Mouse (Mus musculus): ENCODE results near the gene Gnaq. TPM values are rescaled to one million over a fixed set of nuclear protein-coding genes. Genes with fewer than 3 reads are reported as not detected.

Gene Gnaq
- polyA plus RNA-seq, 1 experiment from 2014 or later: 52.7 TPM

DNA sequence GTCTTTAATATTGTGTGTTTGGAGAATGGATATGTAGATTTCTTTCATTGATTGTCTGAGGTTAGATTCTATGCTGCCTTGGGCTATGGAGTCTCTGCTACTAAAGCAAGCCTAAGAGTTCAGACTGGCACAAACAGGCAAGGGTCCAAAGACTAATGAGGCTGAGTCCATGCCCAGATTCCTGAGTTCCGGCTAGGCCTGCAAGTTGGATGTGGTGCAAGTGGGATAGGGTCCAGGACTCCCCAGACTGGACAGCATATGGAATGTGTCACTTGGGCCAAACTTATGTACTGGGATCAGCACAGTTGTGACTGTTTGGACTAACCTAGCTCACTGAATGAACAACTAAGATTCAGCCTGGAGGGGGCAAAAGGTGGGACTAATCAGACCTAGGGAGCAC is 19.3 kb upstream of the Gnaq start:
- no peak overlapping the region for H3K4me2 ChIP-seq (ENCODE audit: low read length)
- H3K9ac ChIP-seq (replicated peaks; ENCODE audit: low read length): no peak overlapping the region
- 77% methylated on average over 1 of the region's 1 CpGs for WGBS
- DNase-seq: no peak
- no peak overlapping the region for H3K27ac ChIP-seq (replicated peaks; ENCODE audit: low read depth, low read length)
- no peak for ATAC-seq (ENCODE audit: low FRiP score, low TSS enrichment)
- H3K4me1 ChIP-seq (ENCODE audit: control insufficient read depth, insufficient read depth, low read length): no peaks in the 10 kb centered on the region
- no peak overlapping the region for H3K4me3 ChIP-seq (replicated peaks; ENCODE audit: low read depth, low read length)
- H3K36me3 ChIP-seq (ENCODE audit: control insufficient read depth, insufficient read depth, low read length): no peaks in the 10 kb centered on the region
- no peaks in the 10 kb centered on the region for H3K27me3 ChIP-seq (ENCODE audit: control insufficient read depth, insufficient read depth, low read length)
- no peaks in the 10 kb centered on the region for H3K9me3 ChIP-seq (ENCODE audit: control insufficient read depth, low read length)

DNA sequence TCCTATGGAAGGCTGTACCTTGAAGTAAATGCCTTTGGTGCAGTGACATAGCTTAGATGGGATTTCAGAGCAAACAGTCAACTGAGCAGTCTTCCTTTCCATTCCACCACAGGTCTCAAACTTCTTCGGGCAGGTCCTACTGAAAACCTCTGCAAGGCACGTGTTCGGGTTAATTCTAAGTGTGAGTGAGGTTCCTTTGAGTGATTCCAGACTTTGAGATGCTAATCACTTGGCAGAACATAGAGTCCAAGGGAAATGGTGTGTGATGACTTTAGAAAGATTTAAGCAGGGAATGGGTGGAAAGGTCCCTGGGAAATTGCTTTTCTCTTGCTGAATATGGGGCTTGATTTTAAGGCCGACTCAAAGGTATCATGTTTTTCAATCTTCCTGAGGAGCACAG is 14.2 kb upstream of the Gnaq start:
- H3K27me3 ChIP-seq (ENCODE audit: control insufficient read depth, insufficient read depth, low read length): no peaks in the 10 kb centered on the region
- H3K9me3 ChIP-seq (ENCODE audit: control insufficient read depth, low read length): no peaks in the 10 kb centered on the region
- H3K27ac ChIP-seq (replicated peaks; ENCODE audit: low read depth, low read length): no peak overlapping the region
- 82% methylated on average over 4 of the region's 4 CpGs for WGBS
- no peak overlapping the region for H3K9ac ChIP-seq (replicated peaks; ENCODE audit: low read length)
- no peaks in the 10 kb centered on the region for H3K36me3 ChIP-seq (ENCODE audit: control insufficient read depth, insufficient read depth, low read length)
- DNase-seq: no peak
- H3K4me3 ChIP-seq (replicated peaks; ENCODE audit: low read depth, low read length): no peak overlapping the region
- ATAC-seq (ENCODE audit: low FRiP score, low TSS enrichment): no peak
- H3K4me1 ChIP-seq (ENCODE audit: control insufficient read depth, insufficient read depth, low read length): no peaks in the 10 kb centered on the region
- no peak overlapping the region for H3K4me2 ChIP-seq (ENCODE audit: low read length)

DNA sequence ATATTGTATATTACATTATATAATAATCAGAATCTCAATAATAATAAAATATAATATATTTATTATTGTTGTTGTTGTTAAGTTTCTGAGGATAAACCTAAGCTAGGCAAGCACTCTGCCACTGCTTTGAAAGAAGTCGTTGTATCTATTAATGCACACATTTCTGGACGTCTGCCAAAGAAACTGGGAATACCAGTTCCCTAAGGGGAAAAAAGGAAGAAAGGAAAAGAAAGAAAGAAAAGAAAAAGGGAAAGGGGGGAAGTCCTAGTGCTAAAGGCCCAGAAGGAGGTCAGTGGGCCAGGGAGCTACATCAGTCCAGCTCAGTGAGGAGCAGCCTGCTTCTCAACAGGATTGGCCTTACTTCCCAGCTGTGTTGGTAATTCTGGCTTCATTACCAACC is 11.3 kb upstream of the Gnaq start:
- ATAC-seq (ENCODE audit: low FRiP score, low TSS enrichment): no peak
- 34% methylated on average over 2 of the region's 2 CpGs for WGBS
- Histone ChIP-seq H3K4me3 (replicated peaks; ENCODE audit: low read depth, low read length) (no peak overlapping the region), H3K36me3 (ENCODE audit: control insufficient read depth, insufficient read depth, low read length) (no peaks in the 10 kb centered on the region), H3K9ac (replicated peaks; ENCODE audit: low read length) (no peak overlapping the region), H3K27ac (replicated peaks; ENCODE audit: low read depth, low read length) (no peak overlapping the region), H3K4me2 (ENCODE audit: low read length) (no peak overlapping the region), H3K27me3 (ENCODE audit: control insufficient read depth, insufficient read depth, low read length) (no peaks in the 10 kb centered on the region), H3K4me1 (ENCODE audit: control insufficient read depth, insufficient read depth, low read length) (no peaks in the 10 kb centered on the region), H3K9me3 (ENCODE audit: control insufficient read depth, low read length) (no peaks in the 10 kb centered on the region)
- peak; percentile 69 for DNase-seq

DNA sequence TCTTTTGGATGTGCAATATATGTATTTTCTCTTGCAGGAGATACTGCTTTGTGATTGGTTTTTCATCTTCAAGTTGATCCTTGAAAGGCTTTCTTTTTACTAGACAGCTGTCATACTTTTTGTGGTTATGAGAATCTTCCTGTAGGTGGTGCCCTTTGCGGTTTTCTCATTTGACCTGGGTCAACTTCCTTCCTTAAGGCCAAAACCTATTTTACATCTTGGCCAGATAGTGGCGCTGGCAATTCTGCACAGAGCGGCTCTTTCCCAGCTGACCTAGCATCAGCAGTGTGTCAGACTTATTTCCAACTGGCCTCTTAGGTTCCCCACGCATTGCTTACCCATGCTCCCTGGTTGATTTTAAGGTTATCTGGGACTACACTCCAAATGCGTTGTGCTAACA is 3.9 kb upstream of the Gnaq start:
- Histone ChIP-seq H3K4me1 (ENCODE audit: control insufficient read depth, insufficient read depth, low read length) (no peaks in the 10 kb centered on the region), H3K27me3 (ENCODE audit: control insufficient read depth, insufficient read depth, low read length) (no peaks in the 10 kb centered on the region), H3K27ac (replicated peaks; ENCODE audit: low read depth, low read length) (no peak overlapping the region), H3K36me3 (ENCODE audit: control insufficient read depth, insufficient read depth, low read length) (no peaks in the 10 kb centered on the region), H3K4me2 (ENCODE audit: low read length) (no peak overlapping the region), H3K9me3 (ENCODE audit: control insufficient read depth, low read length) (no peaks in the 10 kb centered on the region), H3K4me3 (replicated peaks; ENCODE audit: low read depth, low read length) (no peak overlapping the region), H3K9ac (replicated peaks; ENCODE audit: low read length) (no peak overlapping the region)
- DNase-seq (no peak), ATAC-seq (ENCODE audit: low FRiP score, low TSS enrichment) (no peak)
- WGBS: 52% methylated on average over 5 of the region's 5 CpGs

DNA sequence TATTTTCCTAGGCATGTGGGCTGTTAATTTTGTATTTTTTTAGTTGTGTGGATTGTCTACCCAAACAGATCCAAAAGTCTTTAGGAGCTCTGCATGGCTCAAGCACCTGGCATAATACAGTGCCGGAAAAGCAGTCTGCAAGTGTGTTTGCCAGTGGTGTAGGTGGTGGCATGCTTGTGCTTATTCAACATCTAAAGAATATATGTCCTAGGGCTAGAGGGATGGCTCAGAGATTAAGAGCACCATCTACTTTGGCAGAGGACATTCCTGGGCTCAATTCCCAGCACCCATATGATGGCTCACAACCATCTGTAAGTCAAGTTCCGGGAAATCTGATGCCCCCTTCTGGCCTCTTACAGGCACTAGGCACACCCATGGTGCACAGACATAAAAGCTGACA is 3.5 kb upstream of the Gnaq start:
- 92% methylated on average over 2 of the region's 2 CpGs for WGBS
- Histone ChIP-seq H3K9ac (replicated peaks; ENCODE audit: low read length) (no peak overlapping the region), H3K4me3 (replicated peaks; ENCODE audit: low read depth, low read length) (no peak overlapping the region), H3K9me3 (ENCODE audit: control insufficient read depth, low read length) (no peaks in the 10 kb centered on the region), H3K36me3 (ENCODE audit: control insufficient read depth, insufficient read depth, low read length) (no peaks in the 10 kb centered on the region), H3K4me1 (ENCODE audit: control insufficient read depth, insufficient read depth, low read length) (no peaks in the 10 kb centered on the region), H3K27me3 (ENCODE audit: control insufficient read depth, insufficient read depth, low read length) (no peaks in the 10 kb centered on the region), H3K27ac (replicated peaks; ENCODE audit: low read depth, low read length) (no peak overlapping the region), H3K4me2 (ENCODE audit: low read length) (no peak overlapping the region)
- no peak for DNase-seq
- ATAC-seq (ENCODE audit: low FRiP score, low TSS enrichment): no peak

DNA sequence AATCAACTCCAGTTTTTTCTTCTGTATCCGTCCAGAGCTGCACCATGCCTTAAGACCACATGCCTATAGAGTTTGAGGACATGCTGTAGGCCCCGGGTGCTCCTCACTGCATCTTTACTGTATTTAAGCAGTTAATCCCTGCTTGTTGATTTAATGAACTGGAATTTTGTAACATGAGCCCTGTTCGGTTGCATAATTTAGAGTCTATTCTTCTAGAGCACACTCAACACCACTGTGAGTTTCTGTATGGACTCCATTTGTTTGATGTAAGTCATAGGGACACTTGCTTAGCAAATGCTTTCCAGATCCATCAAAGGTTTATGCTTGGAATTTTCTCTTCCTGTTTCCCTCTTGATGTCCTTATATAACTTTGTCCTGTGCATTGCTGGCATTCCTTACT is 2.2 kb upstream of the Gnaq start:
- WGBS: 63% methylated on average over 3 of the region's 3 CpGs
- DNase-seq (no peak), ATAC-seq (ENCODE audit: low FRiP score, low TSS enrichment) (no peak)
- Histone ChIP-seq H3K27ac (replicated peaks; ENCODE audit: low read depth, low read length) (no peak overlapping the region), H3K36me3 (ENCODE audit: control insufficient read depth, insufficient read depth, low read length) (no peaks in the 10 kb centered on the region), H3K4me1 (ENCODE audit: control insufficient read depth, insufficient read depth, low read length) (peaks cover 5% of the 10 kb centered on the region), H3K4me2 (ENCODE audit: low read length) (no peak overlapping the region), H3K9me3 (ENCODE audit: control insufficient read depth, low read length) (no peaks in the 10 kb centered on the region), H3K27me3 (ENCODE audit: control insufficient read depth, insufficient read depth, low read length) (no peaks in the 10 kb centered on the region), H3K4me3 (replicated peaks; ENCODE audit: low read depth, low read length) (no peak overlapping the region), H3K9ac (replicated peaks; ENCODE audit: low read length) (no peak overlapping the region)

DNA sequence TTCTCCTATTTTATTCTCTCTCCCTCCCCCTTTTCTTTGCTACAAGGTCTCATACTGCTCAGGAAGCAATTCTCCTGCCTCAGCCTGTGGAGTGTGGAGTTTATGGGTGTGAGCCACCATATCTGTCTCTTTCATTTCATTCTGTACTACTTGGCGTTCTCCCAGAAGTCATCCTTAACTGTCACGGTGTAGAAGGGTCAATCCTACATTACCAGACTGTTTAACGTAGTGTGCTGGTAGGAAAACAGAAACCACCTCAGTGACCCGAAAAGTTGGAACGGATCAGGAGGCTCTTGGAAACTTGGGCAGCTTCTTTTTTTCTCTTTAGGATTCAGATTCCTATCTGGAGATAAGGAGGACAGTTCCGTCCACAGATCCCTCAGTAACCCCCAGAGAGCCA is 800 bp upstream of the Gnaq start:
- peak overlapping the region; percentile 86 for H3K4me3 ChIP-seq (replicated peaks; ENCODE audit: low read depth, low read length)
- peaks cover 17% of the 10 kb centered on the region for H3K4me1 ChIP-seq (ENCODE audit: control insufficient read depth, insufficient read depth, low read length)
- no peaks in the 10 kb centered on the region for H3K36me3 ChIP-seq (ENCODE audit: control insufficient read depth, insufficient read depth, low read length)
- H3K27me3 ChIP-seq (ENCODE audit: control insufficient read depth, insufficient read depth, low read length): no peaks in the 10 kb centered on the region
- ATAC-seq (ENCODE audit: low FRiP score, low TSS enrichment) (no peak), DNase-seq (no peak)
- H3K4me2 ChIP-seq (ENCODE audit: low read length): peak overlapping the region; percentile 84
- WGBS: 11% methylated on average over 6 of the region's 6 CpGs
- peak overlapping the region; percentile 99 for H3K27ac ChIP-seq (replicated peaks; ENCODE audit: low read depth, low read length)
- no peaks in the 10 kb centered on the region for H3K9me3 ChIP-seq (ENCODE audit: control insufficient read depth, low read length)
- peak overlapping the region; percentile 98 for H3K9ac ChIP-seq (replicated peaks; ENCODE audit: low read length)

DNA sequence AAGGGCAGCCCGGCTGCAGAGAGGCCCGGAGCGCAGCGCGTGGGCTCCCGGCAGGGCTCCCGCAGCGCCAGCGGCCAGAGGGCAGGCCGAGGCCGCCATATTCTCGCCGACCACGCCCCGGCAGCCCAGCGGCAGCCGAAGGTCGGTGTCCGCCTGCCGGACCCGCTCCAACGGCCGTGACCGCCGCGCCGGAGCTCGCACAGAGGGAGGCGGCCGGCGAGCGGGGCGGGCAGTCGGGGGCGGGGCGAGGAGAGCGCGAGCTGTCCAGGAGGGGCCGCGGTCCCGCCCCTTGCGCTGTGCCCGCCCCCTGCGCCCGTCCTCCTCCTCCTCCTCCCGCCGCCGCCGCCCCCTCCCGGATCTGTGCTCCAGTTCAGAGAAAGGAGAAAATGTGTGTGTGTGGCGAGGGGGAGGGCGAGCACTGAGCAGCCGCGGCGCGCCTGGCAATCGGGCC is 266 bp upstream of the Gnaq start:
- Histone ChIP-seq H3K9ac (replicated peaks; ENCODE audit: low read length) (peak overlapping the region; percentile 98), H3K9me3 (ENCODE audit: control insufficient read depth, low read length) (no peaks in the 10 kb centered on the region), H3K36me3 (ENCODE audit: control insufficient read depth, insufficient read depth, low read length) (no peaks in the 10 kb centered on the region), H3K27ac (replicated peaks; ENCODE audit: low read depth, low read length) (peak overlapping the region; percentile 99), H3K4me3 (replicated peaks; ENCODE audit: low read depth, low read length) (peak overlapping the region; percentile 86), H3K4me2 (ENCODE audit: low read length) (peak overlapping the region; percentile 84), H3K27me3 (ENCODE audit: control insufficient read depth, insufficient read depth, low read length) (no peaks in the 10 kb centered on the region), H3K4me1 (ENCODE audit: control insufficient read depth, insufficient read depth, low read length) (peaks cover 22% of the 10 kb centered on the region)
- under 1% methylated on average over 51 of the region's 57 CpGs for WGBS
- ATAC-seq (ENCODE audit: low FRiP score, low TSS enrichment) (peak; percentile 93), DNase-seq (peak; percentile 93)

DNA sequence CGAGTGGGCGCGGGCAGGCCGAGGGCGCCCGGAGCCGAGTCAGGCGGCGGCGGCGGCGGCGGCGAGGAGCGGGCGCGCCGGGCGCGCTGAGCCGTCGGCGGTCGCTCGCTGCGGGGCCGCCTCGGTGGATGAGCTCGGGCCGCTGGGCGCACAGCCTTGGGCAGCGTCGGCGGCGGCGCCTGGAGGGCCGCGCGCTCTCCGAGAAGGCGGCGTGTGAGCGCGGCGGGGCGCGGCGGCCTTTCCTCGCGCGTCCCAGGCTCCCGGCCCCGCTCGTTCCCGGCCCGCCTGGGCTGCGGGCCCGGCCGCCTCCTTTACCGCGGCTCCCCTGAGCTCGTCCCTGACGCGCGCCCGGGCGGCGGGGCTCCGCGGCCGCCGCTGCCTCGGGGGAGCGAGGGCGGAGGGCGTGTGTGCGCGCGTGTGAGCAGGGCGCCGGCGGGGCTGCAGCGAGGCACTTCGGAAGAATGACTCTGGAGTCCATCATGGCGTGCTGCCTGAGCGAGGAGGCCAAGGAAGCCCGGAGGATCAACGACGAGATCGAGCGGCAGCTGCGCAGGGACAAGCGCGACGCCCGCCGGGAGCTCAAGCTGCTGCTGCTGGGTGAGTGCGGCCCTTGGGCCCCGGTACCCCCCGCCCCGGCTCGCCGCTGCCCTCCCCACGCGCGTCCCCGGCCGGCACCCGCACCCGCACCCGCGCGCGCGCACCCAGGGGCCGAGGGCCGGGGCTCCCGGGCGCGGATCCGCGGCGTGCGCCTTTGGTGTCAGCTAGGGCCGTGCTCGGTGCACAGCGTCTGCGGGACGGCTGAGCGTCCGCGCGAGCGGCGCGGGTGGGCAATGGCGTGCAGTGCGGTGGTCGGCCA is 462 bp downstream of the Gnaq start:
- under 1% methylated on average over 112 of the region's 139 CpGs for WGBS
- Histone ChIP-seq H3K27me3 (ENCODE audit: control insufficient read depth, insufficient read depth, low read length) (no peaks in the 10 kb centered on the region), H3K9me3 (ENCODE audit: control insufficient read depth, low read length) (no peaks in the 10 kb centered on the region), H3K4me2 (ENCODE audit: low read length) (peak overlapping the region; percentile 84), H3K4me3 (replicated peaks; ENCODE audit: low read depth, low read length) (peak overlapping the region; percentile 86), H3K9ac (replicated peaks; ENCODE audit: low read length) (peak overlapping the region; percentile 98), H3K4me1 (ENCODE audit: control insufficient read depth, insufficient read depth, low read length) (peaks cover 30% of the 10 kb centered on the region), H3K27ac (replicated peaks; ENCODE audit: low read depth, low read length) (peak overlapping the region; percentile 99), H3K36me3 (ENCODE audit: control insufficient read depth, insufficient read depth, low read length) (no peaks in the 10 kb centered on the region)
- DNase-seq (peak; percentile 89), ATAC-seq (ENCODE audit: low FRiP score, low TSS enrichment) (peak; percentile 65)

Data from midbrain, embryonic 14.5 days (tissue).